Mouse (Mus musculus): Measurements from ENCODE around the gene Cdca3. TPM values are rescaled to one million over a fixed set of nuclear protein-coding genes. Genes with fewer than 3 reads are reported as not detected.
"Not testable (repeated sequence)": the region's sequence is repeated elsewhere in the genome, so short reads cannot be mapped to it uniquely, and the experiment has no call there.

Cdca3 gene
- polyA plus RNA-seq (2015; fragmentation: Nextera tagmentation; extraction: Ambion mirVana) = 166 and 172 TPM in 2 replicates

DNA sequence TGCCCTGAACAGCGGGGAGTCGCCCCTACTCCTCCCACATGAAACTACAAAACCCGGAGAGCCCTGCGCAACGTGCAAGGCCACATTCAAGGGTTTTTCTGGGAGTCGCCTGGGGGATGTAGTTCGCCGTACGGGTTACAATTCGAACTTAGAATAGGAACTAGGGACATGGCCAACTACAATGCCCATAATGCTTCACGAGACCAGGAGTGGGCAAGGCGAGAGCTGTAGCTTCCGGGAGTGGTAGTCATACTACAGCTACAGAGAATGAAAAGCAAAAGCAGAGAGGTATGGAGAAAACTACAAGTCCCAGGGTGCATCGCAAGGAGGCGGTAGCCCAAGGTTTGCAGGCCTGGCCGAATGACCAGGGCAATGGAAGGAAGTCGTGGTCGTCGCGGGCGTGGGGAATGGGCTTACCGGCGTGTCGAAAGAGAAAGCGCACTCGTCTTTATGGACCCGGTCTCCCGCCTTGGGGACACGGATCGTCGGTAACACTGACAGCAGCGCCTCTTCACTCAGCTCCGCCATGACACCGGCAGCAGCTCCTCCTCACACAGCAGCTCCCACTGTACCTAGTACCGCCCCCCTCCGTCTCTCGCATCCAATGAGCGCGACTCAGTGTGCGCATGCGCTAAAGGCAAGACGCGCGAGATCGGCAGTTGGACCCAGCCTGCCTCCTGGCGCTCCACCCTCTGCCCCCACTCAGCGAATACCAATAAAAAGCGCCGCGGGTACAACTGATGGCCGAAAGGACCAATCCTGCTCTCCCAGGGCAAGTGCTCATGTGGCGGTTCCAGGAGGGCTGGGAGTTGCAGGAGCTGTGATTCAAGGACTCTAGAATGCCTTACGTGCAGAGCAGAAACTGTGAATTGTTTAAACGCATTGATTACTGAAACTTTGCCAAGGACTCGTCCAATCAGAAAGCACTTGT lies at the start of gene Cdca3, which contains the start of gene Usp5:
Gene Cdca3 (plus strand): TSS at position 680 of the 931 bp plus-strand sequence.
Gene Usp5 (minus strand): TSS at position 617 of the 931 bp plus-strand sequence.
- peak; percentile 94 for ATAC-seq (ENCODE audit: low FRiP score, low read depth)
- Histone ChIP-seq H3K9ac (peak within 1 kb of the TSS; percentile 80), H3K9me3 (no peaks in the 10 kb centered on the region), H3K4me2 (replicated peaks) (peak within 1 kb of the TSS; percentile 95), H3K36me3 (peaks cover 46% of the 10 kb centered on the region), H3K27me3 (no peaks in the 10 kb centered on the region), H3K4me1 (peaks cover 33% of the 10 kb centered on the region), H3K27ac (peak within 1 kb of the TSS; percentile 91), H3K4me3 (peak within 1 kb of the TSS; percentile 71)
- WGBS = under 1% methylated on average over 55 of the region's 55 CpGs

DNA sequence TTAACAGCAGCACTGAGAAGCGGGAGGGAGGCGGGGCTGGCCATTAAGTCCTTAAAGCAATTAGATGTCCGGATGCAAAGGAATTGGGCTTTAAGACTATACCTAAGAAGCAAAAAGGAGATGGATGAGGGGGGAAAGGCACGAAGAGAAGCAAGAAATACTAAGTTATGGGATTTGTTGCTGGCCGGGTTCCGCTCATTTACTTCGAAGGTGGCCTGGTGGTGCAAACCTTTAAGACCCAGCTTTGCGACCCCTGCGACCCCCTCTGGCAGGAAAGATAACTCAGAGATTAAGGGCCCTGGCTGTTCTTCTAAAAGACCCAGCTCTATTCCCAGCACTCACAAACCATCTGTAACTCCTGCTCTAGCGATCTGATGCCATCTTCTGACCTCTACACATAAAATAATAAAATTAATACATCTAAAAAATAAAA lies 49.3 kb upstream of the Cdca3 start:
- Histone ChIP-seq H3K9me3 (no peaks in the 10 kb centered on the region), H3K4me1 (peaks cover 18% of the 10 kb centered on the region), H3K4me3 (peak overlapping the region; percentile 39), H3K27me3 (peaks cover 8% of the 10 kb centered on the region; the same call in 1 of the 2 replicates), H3K9ac (peak overlapping the region; percentile 51; the same call in 1 of the 2 replicates), H3K27ac (no peak overlapping the region), H3K36me3 (no peaks in the 10 kb centered on the region), H3K4me2 (replicated peaks) (peak overlapping the region; percentile 71)
- WGBS = under 1% methylated on average over 10 of the region's 10 CpGs
- ATAC-seq (ENCODE audit: low FRiP score, low read depth) = no peak

DNA sequence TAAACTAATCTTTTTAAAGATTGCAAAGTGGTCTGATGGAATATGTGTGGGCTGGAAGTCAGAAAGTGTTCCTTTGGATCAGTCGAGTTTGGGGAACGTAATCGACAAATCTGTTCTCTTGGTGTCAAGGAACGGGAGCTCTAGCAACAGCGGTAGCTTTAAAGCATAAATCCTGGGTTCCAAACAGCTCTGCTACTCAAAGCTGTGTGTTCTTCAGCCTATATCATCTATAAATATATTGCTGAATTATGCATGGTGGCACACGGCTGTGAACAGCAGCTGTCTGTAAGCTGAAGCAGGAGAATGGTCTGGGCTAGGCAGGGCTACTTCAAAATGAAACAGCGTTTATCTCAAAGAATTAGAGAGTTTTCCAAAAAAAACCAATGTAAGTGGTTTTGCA lies 48.4 kb upstream of the Cdca3 start:
- H3K9ac ChIP-seq = no peak overlapping the region
- H3K4me1 ChIP-seq = peaks cover 18% of the 10 kb centered on the region
- no peak overlapping the region for H3K4me2 ChIP-seq (replicated peaks)
- H3K9me3 ChIP-seq = no peaks in the 10 kb centered on the region
- 81% methylated on average over 7 of the region's 7 CpGs for WGBS
- no peak overlapping the region for H3K27ac ChIP-seq
- H3K36me3 ChIP-seq = no peaks in the 10 kb centered on the region
- ATAC-seq (ENCODE audit: low FRiP score, low read depth) = no peak
- H3K27me3 ChIP-seq = peaks cover 8% of the 10 kb centered on the region; the same call in 1 of the 2 replicates
- H3K4me3 ChIP-seq = no peak overlapping the region

DNA sequence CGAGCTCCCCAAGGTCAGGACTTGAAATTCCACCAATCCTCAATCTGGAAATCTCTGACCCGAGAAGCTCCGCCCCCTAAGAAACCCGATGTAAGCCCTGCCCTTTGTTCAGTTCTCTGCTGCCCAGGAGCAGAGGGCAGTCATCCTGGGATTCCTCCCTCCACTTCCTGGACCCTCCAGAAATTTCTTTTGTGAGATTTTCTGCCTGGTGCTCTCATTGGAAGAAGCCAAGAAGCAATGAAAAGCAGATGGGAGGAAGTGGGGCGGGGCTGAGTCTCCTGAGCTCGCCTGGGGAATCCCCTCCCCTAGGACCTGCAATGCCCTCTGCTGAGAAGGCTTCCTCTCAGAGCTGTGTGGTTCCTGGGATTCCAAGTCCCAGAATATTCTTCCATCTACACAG lies 46.9 kb upstream of the Cdca3 start:
- no peak for ATAC-seq (ENCODE audit: low FRiP score, low read depth)
- Histone ChIP-seq H3K27ac (no peak overlapping the region), H3K36me3 (no peaks in the 10 kb centered on the region)

DNA sequence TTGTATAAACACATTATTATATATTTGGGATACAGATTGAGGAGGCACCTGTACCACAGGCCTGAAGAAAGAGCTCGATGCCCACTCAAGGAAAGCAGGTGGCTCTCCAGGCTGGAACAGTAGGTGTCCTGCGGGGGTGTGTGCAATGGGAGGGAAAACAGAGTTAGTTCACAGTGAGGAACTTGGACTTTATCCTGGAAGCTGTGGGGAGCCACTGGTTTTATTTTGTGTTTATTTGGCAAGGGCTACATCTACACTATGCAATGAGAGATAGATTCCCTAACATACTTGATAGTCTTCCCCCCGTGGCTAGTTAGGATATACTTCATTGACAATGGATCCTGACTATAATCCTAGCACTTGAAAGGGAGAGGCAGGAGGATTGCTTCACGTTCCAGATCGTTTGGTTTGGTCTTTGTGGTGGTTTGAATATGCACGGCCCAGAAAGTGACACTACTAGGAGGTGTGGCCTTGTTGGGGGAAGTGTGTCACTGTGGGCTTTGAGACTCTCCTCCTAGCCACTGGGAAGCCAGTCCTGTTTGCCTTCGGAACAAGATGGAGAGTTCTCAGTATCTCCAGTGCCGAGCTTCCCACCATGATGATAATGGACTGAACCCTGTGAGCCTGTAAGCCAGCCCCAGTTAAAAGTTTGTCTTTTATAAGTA lies 42.5 kb upstream of the Cdca3 start:
- 51% methylated on average over 8 of the region's 8 CpGs for WGBS

More for the DNA sequence above, 46.9 kb upstream of the Cdca3 start:
- no peaks in the 10 kb centered on the region for H3K9me3 ChIP-seq
- H3K4me1 ChIP-seq = peaks cover 18% of the 10 kb centered on the region
- peak overlapping the region; percentile 15; the same call in 1 of the 2 replicates for H3K4me3 ChIP-seq
- peaks cover 8% of the 10 kb centered on the region; the same call in 1 of the 2 replicates for H3K27me3 ChIP-seq
- 0 out of 2 replicates have a peak overlapping the region, but pooled peaks have one; percentile 25 for H3K9ac ChIP-seq
- peak overlapping the region; percentile 42 for H3K4me2 ChIP-seq (replicated peaks)
- WGBS = 18% methylated on average over 6 of the region's 6 CpGs

DNA sequence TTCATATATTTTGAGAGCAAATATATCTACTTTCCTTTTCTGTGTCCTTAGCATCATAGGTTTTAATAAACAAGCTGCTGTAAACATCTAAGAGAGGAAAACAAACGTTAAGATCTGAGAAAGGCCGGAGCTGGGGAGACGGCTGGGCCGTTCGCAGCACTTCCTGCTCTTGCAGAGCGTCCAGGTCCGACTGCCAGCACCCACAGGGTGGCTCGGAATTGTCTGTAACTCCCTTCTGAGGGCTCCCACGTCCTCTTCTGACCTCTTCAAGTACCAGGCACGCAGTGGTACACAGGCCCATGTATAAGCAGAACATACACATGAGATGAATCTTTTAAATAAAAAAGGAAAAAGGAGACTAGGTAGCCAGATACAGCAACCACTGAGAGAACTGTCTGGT lies 41.6 kb upstream of the Cdca3 start:
- Histone ChIP-seq H3K27ac (no peak overlapping the region), H3K9me3 (no peaks in the 10 kb centered on the region), H3K4me2 (replicated peaks) (no peak overlapping the region), H3K4me1 (peaks cover under 1% of the 10 kb centered on the region; the same call in 1 of the 2 replicates), H3K27me3 (no peaks in the 10 kb centered on the region), H3K36me3 (no peaks in the 10 kb centered on the region), H3K9ac (no peak overlapping the region), H3K4me3 (no peak overlapping the region)
- ATAC-seq (ENCODE audit: low FRiP score, low read depth) = no peak
- WGBS = 76% methylated on average over 10 of the region's 10 CpGs

More for the DNA sequence above, 42.5 kb upstream of the Cdca3 start:
- Histone ChIP-seq H3K4me2 (replicated peaks) (no peak overlapping the region), H3K9me3 (no peaks in the 10 kb centered on the region), H3K27ac (no peak overlapping the region), H3K27me3 (no peaks in the 10 kb centered on the region), H3K4me3 (no peak overlapping the region), H3K9ac (no peak overlapping the region), H3K36me3 (no peaks in the 10 kb centered on the region), H3K4me1 (peaks cover 5% of the 10 kb centered on the region)
- no peak for ATAC-seq (ENCODE audit: low FRiP score, low read depth)

DNA sequence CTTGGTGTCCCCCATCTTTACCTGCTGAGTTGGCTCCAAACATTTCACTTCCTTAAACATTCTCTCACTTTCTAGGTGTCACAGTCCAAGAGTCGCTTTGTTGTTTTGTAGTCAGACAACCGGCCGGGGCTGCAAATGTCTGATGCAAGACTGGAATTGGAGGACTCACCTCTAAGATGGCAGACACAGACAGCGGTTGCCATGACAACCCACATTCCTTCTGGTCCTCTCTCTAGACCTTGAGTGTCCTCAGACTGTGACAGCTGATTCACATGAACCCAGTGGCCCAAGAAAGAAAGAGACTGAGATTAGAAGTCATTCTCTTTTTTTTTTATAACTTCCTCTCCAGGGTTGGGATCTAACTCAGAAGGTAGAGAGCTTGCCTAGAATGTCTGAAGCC lies 39.8 kb upstream of the Cdca3 start:
- H3K27me3 ChIP-seq = no peaks in the 10 kb centered on the region
- H3K36me3 ChIP-seq = no peaks in the 10 kb centered on the region
- no peaks in the 10 kb centered on the region for H3K4me1 ChIP-seq
- no peak overlapping the region for H3K4me3 ChIP-seq
- H3K9me3 ChIP-seq = no peaks in the 10 kb centered on the region
- no peak for ATAC-seq (ENCODE audit: low FRiP score, low read depth)
- WGBS = 83% methylated on average over 4 of the region's 4 CpGs
- H3K4me2 ChIP-seq (replicated peaks) = no peak overlapping the region
- H3K9ac ChIP-seq = no peak overlapping the region
- no peak overlapping the region for H3K27ac ChIP-seq

DNA sequence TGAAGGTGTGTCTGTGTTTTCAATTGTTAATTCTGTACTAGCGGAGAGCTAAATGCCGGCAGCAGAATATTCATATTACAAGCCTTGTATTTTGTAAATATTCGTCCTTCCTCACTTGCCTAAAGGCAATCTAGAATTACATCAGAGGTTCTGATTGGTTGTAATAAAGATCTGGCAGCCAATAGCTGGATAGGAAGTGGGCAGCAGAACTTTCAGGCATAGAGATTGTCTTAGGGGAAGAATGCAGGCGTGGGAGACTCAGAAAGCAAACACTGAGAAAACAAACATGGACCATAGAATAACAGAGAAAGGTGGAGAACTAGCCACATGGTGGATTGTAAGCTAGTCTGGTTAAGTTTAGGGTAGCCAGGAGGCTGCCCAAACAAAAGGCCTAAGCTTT lies 39.2 kb upstream of the Cdca3 start:
- 53% methylated on average over 4 of the region's 4 CpGs for WGBS
- no peaks in the 10 kb centered on the region for H3K27me3 ChIP-seq
- H3K4me1 ChIP-seq = no peaks in the 10 kb centered on the region
- H3K9ac ChIP-seq = no peak overlapping the region
- H3K4me2 ChIP-seq (replicated peaks) = no peak overlapping the region
- ATAC-seq (ENCODE audit: low FRiP score, low read depth) = no peak
- H3K36me3 ChIP-seq = no peaks in the 10 kb centered on the region
- H3K4me3 ChIP-seq = no peak overlapping the region
- H3K9me3 ChIP-seq = no peaks in the 10 kb centered on the region
- no peak overlapping the region for H3K27ac ChIP-seq

DNA sequence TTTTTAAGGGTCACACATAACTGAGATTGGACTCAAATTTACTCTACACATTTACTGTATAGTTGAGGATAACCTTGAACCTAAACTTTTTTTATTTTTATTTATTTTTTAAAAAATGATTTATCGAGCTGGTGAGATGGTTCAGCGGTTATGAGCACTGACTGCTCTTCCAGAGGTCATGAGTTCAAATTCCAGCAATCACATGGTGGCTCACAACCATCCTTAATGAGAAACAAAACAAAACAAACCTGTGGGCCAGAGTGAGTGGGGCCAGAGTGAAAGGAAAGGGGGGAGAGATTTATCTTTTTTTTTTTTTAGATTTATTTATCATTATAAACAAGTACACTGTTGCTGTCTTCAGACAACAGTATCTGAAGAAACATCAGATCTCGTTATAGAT lies 37.4 kb upstream of the Cdca3 start:
- no peak overlapping the region for H3K4me2 ChIP-seq (replicated peaks)
- H3K9ac ChIP-seq = no peak overlapping the region
- H3K4me3 ChIP-seq = no peak overlapping the region
- H3K27ac ChIP-seq = no peak overlapping the region
- no peaks in the 10 kb centered on the region for H3K36me3 ChIP-seq
- ATAC-seq (ENCODE audit: low FRiP score, low read depth) = no peak
- no peaks in the 10 kb centered on the region for H3K9me3 ChIP-seq
- no peaks in the 10 kb centered on the region for H3K4me1 ChIP-seq
- 91% methylated on average over 3 of the region's 3 CpGs for WGBS
- no peaks in the 10 kb centered on the region for H3K27me3 ChIP-seq

DNA sequence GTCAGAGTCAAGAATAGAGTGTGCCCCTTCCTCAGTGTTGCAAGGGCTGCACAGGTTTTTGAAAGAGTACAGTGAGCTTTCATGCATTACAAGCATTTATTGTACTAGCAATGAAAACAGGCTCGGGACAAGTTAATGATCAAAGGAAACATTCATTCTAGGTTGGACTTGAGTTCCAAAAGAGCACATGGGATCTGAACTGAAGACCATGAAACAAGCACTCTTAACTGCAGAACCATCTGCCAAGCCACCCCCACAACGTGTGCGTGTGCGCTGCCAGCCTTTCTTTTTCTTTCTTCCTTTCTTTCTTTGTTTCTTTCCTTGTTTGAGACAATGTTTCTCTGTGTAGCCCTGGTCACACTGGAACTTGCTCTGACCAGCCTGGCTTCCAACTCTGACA lies 33.6 kb upstream of the Cdca3 start:
- Histone ChIP-seq H3K36me3 (no peaks in the 10 kb centered on the region), H3K27ac (no peak overlapping the region), H3K4me1 (no peaks in the 10 kb centered on the region), H3K27me3 (no peaks in the 10 kb centered on the region), H3K9ac (no peak overlapping the region), H3K4me3 (no peak overlapping the region), H3K9me3 (no peaks in the 10 kb centered on the region), H3K4me2 (replicated peaks) (no peak overlapping the region)
- 77% methylated on average over 4 of the region's 4 CpGs for WGBS
- no peak for ATAC-seq (ENCODE audit: low FRiP score, low read depth)

DNA sequence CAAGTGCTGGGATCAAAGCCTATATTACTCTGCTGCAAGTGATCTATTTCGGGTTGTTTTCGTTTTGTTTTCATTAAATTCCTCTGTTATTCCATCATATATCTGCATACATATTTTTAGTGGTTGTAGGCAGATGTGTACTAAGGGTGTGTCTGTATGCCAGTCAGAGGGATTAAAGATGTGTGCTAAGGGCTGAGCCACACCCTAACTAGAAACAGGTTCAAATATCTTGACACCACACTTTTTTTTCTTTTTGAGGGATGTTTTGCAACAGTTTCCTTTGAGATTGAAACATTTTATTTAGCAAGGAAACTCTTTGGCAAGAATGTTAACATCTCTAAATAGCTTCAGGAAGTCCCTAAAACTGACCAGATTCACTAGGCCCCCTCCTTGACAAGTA lies 33.1 kb upstream of the Cdca3 start:
- ATAC-seq (ENCODE audit: low FRiP score, low read depth) = no peak

DNA sequence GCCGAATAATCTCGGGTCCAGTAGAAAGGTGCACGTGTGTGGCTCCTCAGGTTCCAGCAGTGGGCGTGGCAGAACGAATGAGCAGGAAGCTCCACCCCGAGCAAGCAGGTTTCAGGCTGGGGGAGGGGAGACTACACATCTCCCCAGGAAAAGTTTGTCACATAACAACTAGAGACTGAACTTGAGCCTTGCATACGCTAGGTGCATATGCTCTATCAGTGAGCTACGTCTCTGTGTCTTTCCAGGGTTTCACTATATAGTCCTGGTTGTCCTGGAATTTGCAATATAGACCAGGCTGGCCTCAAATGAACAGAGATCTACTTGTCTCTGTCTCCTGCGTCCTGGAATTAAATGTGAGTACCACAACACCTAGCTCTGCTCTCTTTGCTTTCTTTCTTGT lies 26.9 kb upstream of the Cdca3 start:
- H3K27ac ChIP-seq; H3K9me3 ChIP-seq; H3K9ac ChIP-seq; ATAC-seq (ENCODE audit: low FRiP score, low read depth); H3K27me3 ChIP-seq; H3K36me3 ChIP-seq: not testable (repeated sequence)
- peak overlapping the region; percentile 16 for H3K4me3 ChIP-seq
- H3K4me2 ChIP-seq (replicated peaks) = peak overlapping the region; percentile 35
- WGBS = 21% methylated on average over 5 of the region's 9 CpGs
- H3K4me1 ChIP-seq = peaks cover 16% of the 10 kb centered on the region

More for the DNA sequence above, 33.1 kb upstream of the Cdca3 start:
- Histone ChIP-seq H3K9me3 (no peaks in the 10 kb centered on the region), H3K9ac (no peak overlapping the region), H3K4me3 (no peak overlapping the region), H3K36me3 (no peaks in the 10 kb centered on the region), H3K27ac (no peak overlapping the region), H3K27me3 (no peaks in the 10 kb centered on the region), H3K4me1 (no peaks in the 10 kb centered on the region), H3K4me2 (replicated peaks) (no peak overlapping the region)
- WGBS = 87% methylated on average over 2 of the region's 2 CpGs

Data from limb, embryonic 13.5 days (tissue).